Mouse (Mus musculus): ENCODE results near the gene Rcn1. TPM values are rescaled to one million over a fixed set of nuclear protein-coding genes. Genes with fewer than 3 reads are reported as not detected.

Gene Rcn1
- polyA plus RNA-seq, 1 experiment from 2014 or later = 137 TPM

- no peak for ATAC-seq
- H3K4me1 ChIP-seq (replicated peaks) = no peaks in the 10 kb centered on the region
- H3K4me3 ChIP-seq (replicated peaks) = no peak overlapping the region
- no peak overlapping the region for H3K27ac ChIP-seq
- H3K36me3 ChIP-seq = no peaks in the 10 kb centered on the region
- WGBS = 56% methylated on average over 8 of the region's 8 CpGs
- no peaks in the 10 kb centered on the region for H3K27me3 ChIP-seq (replicated peaks)
- no peak overlapping the region for H3K4me2 ChIP-seq (replicated peaks)
- no peaks in the 10 kb centered on the region for H3K9me3 ChIP-seq
- H3K9ac ChIP-seq = no peak overlapping the region
Measured at GRCm38 (mm10) chr2:105416660-105417348, 17.7 kb upstream of the Rcn1 start.

- H3K9ac ChIP-seq = no peak overlapping the region
- no peaks in the 10 kb centered on the region for H3K9me3 ChIP-seq
Measured at GRCm38 (mm10) chr2:105416046-105416659, 17.0 kb upstream of the Rcn1 start.

DNA sequence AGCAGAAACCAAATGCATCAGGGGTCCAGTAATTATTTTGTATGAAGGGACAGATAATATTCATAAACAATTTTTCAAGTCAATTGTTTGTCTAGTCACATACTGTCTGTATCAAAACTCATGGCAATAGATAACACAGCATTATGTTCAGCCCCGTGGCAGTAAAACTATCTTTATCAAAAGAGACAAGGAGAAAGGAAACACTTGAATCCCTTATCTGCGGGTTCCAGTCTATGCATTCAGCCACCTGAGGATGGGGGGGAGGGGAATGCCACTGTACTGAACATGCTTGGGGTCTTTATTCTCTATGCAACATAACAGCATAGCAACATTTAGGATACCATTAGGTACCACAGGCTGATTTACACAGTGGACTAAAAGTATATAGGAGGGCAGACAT is 15.2 kb upstream of the Rcn1 start:
- Histone ChIP-seq H3K4me1 (replicated peaks) (no peaks in the 10 kb centered on the region), H3K27ac (no peak overlapping the region), H3K27me3 (replicated peaks) (no peaks in the 10 kb centered on the region), H3K36me3 (no peaks in the 10 kb centered on the region), H3K9ac (no peak overlapping the region), H3K4me2 (replicated peaks) (no peak overlapping the region), H3K4me3 (replicated peaks) (no peak overlapping the region), H3K9me3 (no peaks in the 10 kb centered on the region)
- WGBS = 63% methylated on average over 2 of the region's 2 CpGs
- ATAC-seq = no peak

More at GRCm38 (mm10) chr2:105416046-105416659, 17.0 kb upstream of the Rcn1 start:
- 59% methylated on average over 7 of the region's 7 CpGs for WGBS
- Histone ChIP-seq H3K27ac (no peak overlapping the region), H3K36me3 (no peaks in the 10 kb centered on the region), H3K4me2 (replicated peaks) (no peak overlapping the region), H3K4me3 (replicated peaks) (no peak overlapping the region), H3K27me3 (replicated peaks) (no peaks in the 10 kb centered on the region), H3K4me1 (replicated peaks) (no peaks in the 10 kb centered on the region)
- ATAC-seq = no peak

- ATAC-seq = no peak
- Histone ChIP-seq H3K4me2 (replicated peaks) (no peak overlapping the region), H3K27ac (no peak overlapping the region), H3K4me3 (replicated peaks) (no peak overlapping the region), H3K9ac (no peak overlapping the region), H3K27me3 (replicated peaks) (no peaks in the 10 kb centered on the region), H3K4me1 (replicated peaks) (no peaks in the 10 kb centered on the region), H3K36me3 (no peaks in the 10 kb centered on the region), H3K9me3 (no peaks in the 10 kb centered on the region)
- WGBS = 95% methylated on average over 1 of the region's 1 CpGs
Measured at GRCm38 (mm10) chr2:105409253-105409652, 10.1 kb upstream of the Rcn1 start.

GRCm38 (mm10) chr2:105408511-105408910 is 9.4 kb upstream of the Rcn1 start:
- Histone ChIP-seq H3K9me3 (no peaks in the 10 kb centered on the region), H3K27ac (no peak overlapping the region), H3K4me2 (replicated peaks) (no peak overlapping the region), H3K9ac (no peak overlapping the region), H3K4me1 (replicated peaks) (no peaks in the 10 kb centered on the region), H3K4me3 (replicated peaks) (no peak overlapping the region), H3K36me3 (no peaks in the 10 kb centered on the region), H3K27me3 (replicated peaks) (no peaks in the 10 kb centered on the region)
- 58% methylated on average over 4 of the region's 4 CpGs for WGBS
- no peak for ATAC-seq

DNA sequence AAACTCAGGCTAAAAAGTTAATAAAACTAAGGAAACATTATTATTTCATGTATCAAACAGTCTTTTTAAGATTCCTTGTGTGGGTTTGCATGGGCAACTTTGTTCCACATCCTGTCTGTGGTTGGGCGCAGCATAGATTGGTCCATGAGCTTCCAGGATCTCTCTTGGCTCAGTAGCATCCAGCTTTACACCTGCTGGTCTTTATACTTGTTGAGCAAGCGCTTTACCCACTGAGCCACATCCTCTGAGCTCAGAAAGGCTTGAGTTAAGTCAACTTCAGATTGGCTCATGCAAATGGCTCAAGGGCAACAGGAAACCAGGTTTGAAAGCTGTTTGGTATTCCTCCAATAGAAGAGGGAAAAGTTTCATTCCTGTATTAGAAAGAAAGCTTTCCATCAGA is 3.1 kb upstream of the Rcn1 start:
- no peaks in the 10 kb centered on the region for H3K36me3 ChIP-seq
- WGBS = 90% methylated on average over 2 of the region's 2 CpGs
- H3K9me3 ChIP-seq = no peaks in the 10 kb centered on the region
- H3K9ac ChIP-seq = no peak overlapping the region
- H3K4me3 ChIP-seq (replicated peaks) = no peak overlapping the region
- peaks cover 15% of the 10 kb centered on the region for H3K4me1 ChIP-seq (replicated peaks)
- ATAC-seq = no peak
- no peaks in the 10 kb centered on the region for H3K27me3 ChIP-seq (replicated peaks)
- no peak overlapping the region for H3K4me2 ChIP-seq (replicated peaks)
- H3K27ac ChIP-seq = no peak overlapping the region

GRCm38 (mm10) chr2:105400558-105400957 is 1.4 kb upstream of the Rcn1 start:
- 87% methylated on average over 4 of the region's 4 CpGs for WGBS
- no peaks in the 10 kb centered on the region for H3K9me3 ChIP-seq
- H3K4me1 ChIP-seq (replicated peaks) = peaks cover 24% of the 10 kb centered on the region
- H3K4me2 ChIP-seq (replicated peaks) = no peak overlapping the region
- no peaks in the 10 kb centered on the region for H3K27me3 ChIP-seq (replicated peaks)
- H3K9ac ChIP-seq = no peak overlapping the region
- no peaks in the 10 kb centered on the region for H3K36me3 ChIP-seq
- no peak overlapping the region for H3K4me3 ChIP-seq (replicated peaks)
- H3K27ac ChIP-seq = no peak overlapping the region
- ATAC-seq = no peak

DNA sequence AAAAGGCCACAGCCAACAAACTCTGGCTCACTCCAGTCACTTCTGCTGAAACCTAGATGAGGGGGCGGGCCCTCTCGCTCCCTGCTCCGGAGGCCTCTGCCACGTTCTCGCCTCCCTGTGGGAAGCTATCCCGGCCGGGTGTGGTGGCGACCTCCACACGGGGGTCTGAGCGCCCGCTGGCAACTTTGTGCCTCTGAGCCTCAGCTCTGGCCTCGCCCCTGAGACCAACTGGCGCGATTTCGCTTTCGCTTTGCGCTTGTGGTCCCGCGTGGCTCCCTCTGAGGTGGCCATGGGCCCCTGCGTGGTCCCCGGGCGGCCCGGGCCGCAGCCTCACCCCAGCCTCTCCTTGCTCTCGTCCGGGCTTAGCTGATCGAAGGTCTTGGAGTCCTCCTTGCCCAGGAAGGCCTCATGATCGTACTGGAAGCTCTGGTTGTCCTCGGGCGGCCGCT is 459 bp downstream of the Rcn1 start:
- Histone ChIP-seq H3K9me3 (no peaks in the 10 kb centered on the region), H3K4me1 (replicated peaks) (peaks cover 24% of the 10 kb centered on the region), H3K27me3 (replicated peaks) (no peaks in the 10 kb centered on the region), H3K27ac (peak overlapping the region; percentile 96), H3K9ac (peak overlapping the region; percentile 90), H3K36me3 (peaks cover 4% of the 10 kb centered on the region), H3K4me2 (replicated peaks) (peak overlapping the region; percentile 73), H3K4me3 (replicated peaks) (peak overlapping the region; percentile 80)
- 0% methylated on average over 31 of the region's 31 CpGs for WGBS
- ATAC-seq = peak; percentile 70

DNA sequence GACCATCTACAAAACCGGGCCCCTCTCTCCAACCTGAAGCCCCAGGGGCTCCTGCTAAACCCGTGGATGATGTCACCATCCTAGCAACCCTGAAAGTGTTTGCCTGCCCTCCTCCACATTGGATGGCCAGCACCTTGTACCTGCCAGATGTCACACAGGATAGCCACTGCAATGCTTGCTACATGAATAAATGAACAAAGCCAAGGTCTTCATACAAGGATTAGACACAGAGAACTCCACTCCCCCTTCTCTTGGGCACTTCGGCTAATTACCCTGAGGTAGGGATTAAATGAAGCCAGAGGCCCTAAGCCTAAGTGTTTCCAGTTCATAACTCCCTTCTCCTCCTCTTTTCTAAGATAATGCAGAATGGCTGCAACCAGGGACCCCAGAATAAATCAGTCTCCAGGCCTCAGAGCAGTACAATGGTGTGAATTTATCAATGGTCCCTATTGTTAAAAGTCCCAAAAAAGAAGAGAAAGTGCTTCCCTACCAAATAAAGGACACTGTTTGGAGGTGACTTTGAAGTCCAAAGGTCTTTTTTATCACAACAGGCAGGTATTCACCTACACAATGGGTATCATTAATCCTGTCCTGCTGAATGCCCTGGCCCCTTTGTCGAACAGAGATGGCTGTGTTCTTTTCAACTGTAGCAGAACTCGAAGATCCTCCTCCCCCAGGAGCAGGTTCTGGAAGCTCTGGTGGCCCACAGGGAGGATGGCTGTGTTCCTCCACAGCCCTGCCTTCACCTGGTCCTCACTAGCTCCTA is 1.5 kb downstream of the Rcn1 start:
- WGBS = 33% methylated on average over 5 of the region's 5 CpGs
- no peak for ATAC-seq
- 0 out of 2 replicates have a peak overlapping the region, but pooled peaks have one; percentile 96 for H3K27ac ChIP-seq
- peak overlapping the region; percentile 80 for H3K4me3 ChIP-seq (replicated peaks)
- peaks cover 4% of the 10 kb centered on the region for H3K36me3 ChIP-seq
- no peaks in the 10 kb centered on the region for H3K9me3 ChIP-seq
- peak overlapping the region; percentile 73 for H3K4me2 ChIP-seq (replicated peaks)
- no peaks in the 10 kb centered on the region for H3K27me3 ChIP-seq (replicated peaks)
- peaks cover 24% of the 10 kb centered on the region for H3K4me1 ChIP-seq (replicated peaks)
- H3K9ac ChIP-seq = peak overlapping the region; percentile 90

DNA sequence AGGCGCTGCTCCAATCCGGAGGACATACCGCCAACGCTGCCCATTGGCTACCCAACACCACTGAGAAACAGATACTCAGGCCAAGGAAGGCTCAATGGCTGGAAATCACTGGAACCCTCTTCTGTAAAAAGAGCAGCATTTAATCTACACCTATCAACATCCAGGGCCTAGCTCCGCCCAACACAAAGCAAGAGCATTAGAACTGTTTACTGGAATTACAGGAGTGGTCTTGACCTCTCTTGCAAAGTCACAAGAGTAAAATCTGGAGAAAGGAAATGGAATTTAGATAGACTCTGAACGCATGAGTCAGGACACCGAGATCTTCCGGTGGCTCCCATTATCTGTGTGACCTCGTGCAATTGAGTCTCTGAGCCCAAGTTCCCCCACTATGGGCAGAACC is 3.1 kb downstream of the Rcn1 start:
- H3K4me3 ChIP-seq (replicated peaks) = no peak overlapping the region
- WGBS = 86% methylated on average over 9 of the region's 9 CpGs
- H3K27me3 ChIP-seq (replicated peaks) = no peaks in the 10 kb centered on the region
- peaks cover 4% of the 10 kb centered on the region for H3K36me3 ChIP-seq
- H3K27ac ChIP-seq = no peak overlapping the region
- H3K9ac ChIP-seq = no peak overlapping the region
- H3K4me1 ChIP-seq (replicated peaks) = peaks cover 24% of the 10 kb centered on the region
- peak overlapping the region; percentile 73; the same call in 1 of the 2 replicates for H3K4me2 ChIP-seq (replicated peaks)
- H3K9me3 ChIP-seq = no peaks in the 10 kb centered on the region
- no peak for ATAC-seq

GRCm38 (mm10) chr2:105394375-105394774 is 4.7 kb downstream of the Rcn1 start:
- peaks cover 8% of the 10 kb centered on the region for H3K36me3 ChIP-seq
- no peak overlapping the region for H3K4me2 ChIP-seq (replicated peaks)
- no peak overlapping the region for H3K9ac ChIP-seq
- H3K9me3 ChIP-seq = no peaks in the 10 kb centered on the region
- peaks cover 21% of the 10 kb centered on the region for H3K4me1 ChIP-seq (replicated peaks)
- H3K27ac ChIP-seq = no peak overlapping the region
- H3K4me3 ChIP-seq (replicated peaks) = no peak overlapping the region
- ATAC-seq = no peak
- no peaks in the 10 kb centered on the region for H3K27me3 ChIP-seq (replicated peaks)
- WGBS = 91% methylated on average over 4 of the region's 4 CpGs

DNA sequence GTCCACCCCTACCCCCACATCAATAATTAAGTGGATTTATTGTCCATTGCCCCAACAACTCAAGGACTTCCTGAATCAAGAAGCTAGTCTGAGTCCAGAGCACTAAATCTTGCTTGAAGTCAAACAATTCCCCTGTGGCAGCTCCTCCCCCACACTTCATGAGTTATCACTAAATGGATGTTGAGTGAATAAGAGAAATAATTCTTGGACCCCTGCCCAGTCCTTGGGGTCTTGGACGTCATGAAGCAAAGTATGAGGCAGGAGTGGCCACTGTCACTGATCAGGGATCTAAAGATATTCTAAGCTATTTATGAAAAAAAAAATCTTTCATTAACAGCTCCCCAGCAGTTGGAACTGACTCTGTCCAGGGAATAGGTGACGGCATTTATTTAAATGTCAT is 6.6 kb downstream of the Rcn1 start:
- Histone ChIP-seq H3K9me3 (no peaks in the 10 kb centered on the region), H3K4me1 (replicated peaks) (peaks cover 13% of the 10 kb centered on the region), H3K4me2 (replicated peaks) (no peak overlapping the region), H3K36me3 (peaks cover 22% of the 10 kb centered on the region), H3K9ac (no peak overlapping the region), H3K27ac (no peak overlapping the region), H3K27me3 (replicated peaks) (no peaks in the 10 kb centered on the region), H3K4me3 (replicated peaks) (no peak overlapping the region)
- 62% methylated on average over 2 of the region's 2 CpGs for WGBS
- no peak for ATAC-seq

Measured in intestine, embryonic 15.5 days (tissue).